Mouse (Mus musculus) kidney, postnatal 10 days (tissue): Measurements from ENCODE around the gene Dgka.
"Not testable (repeated sequence)": the region's sequence is repeated elsewhere in the genome, so short reads cannot be mapped to it uniquely, and the experiment has no call there.

Source experiments
- DNase-seq: peaks from one replicate; pipeline ENCODE4 v3.0.0; 2021; ENCODE audit warnings: mixed read lengths

Gene Dgka

DNA sequence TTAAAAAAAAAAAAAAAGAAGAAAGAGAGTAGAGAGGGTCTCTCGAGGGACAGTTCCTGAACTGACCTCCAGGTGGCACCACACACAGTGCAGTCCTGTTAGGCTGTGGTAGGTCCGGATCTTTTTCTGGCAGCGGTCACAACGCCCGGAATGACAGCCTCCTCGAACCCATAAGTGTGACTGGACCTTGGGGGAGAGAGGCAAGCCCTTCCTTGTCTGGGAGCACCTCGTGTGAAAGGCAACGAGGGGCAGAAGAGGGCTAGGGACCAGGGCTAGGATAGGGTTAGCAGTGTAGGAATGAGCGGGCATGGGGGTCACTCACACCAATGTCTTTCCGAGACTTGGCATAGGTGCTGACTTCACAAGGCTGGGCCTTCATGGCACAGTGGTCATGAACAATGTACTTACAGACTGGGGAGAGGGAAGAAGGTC, 13.6 kb downstream of the Dgka start:
- peak; percentile 90 for DNase-seq

DNA sequence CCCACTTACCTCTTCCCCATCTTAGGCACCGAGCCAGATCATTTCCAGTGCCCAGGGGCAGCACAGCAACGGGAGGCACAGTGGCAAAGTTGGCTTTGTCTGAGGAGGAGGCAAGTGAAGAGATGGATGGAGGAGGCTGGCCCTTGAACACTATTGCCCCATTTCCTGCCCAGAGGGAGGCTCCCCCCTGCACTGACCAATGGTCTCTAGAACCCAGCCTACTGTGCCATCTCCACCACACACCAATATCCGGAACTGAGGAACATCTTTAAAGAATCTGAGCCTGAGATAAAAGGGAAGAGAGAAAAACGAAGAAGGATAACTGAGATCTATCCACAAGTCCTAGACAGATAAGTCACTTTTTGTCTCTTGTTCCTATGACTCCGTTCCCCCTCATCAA, 16.6 kb downstream of the Dgka start:
- no peak for DNase-seq

DNA sequence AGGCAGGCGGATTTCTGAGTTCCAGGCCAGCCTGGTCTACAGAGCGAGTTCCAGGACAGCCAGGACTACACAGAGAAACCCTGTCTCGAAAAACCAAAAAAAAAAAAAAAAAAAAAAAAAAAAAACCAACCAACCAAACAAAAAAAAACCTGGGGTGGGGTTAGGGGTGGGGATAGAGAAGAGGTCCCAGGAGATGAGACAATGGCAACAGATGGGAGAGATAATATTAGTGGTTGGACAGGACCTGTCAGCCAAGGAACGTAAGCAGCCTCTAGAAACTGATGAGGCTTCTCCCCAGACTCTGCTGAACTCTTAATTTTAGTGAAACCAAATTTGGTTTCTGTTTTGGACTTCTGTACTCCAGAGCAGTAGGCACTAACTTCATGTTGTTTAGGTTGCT, 19.2 kb downstream of the Dgka start:
- not testable (repeated sequence) for DNase-seq

DNA sequence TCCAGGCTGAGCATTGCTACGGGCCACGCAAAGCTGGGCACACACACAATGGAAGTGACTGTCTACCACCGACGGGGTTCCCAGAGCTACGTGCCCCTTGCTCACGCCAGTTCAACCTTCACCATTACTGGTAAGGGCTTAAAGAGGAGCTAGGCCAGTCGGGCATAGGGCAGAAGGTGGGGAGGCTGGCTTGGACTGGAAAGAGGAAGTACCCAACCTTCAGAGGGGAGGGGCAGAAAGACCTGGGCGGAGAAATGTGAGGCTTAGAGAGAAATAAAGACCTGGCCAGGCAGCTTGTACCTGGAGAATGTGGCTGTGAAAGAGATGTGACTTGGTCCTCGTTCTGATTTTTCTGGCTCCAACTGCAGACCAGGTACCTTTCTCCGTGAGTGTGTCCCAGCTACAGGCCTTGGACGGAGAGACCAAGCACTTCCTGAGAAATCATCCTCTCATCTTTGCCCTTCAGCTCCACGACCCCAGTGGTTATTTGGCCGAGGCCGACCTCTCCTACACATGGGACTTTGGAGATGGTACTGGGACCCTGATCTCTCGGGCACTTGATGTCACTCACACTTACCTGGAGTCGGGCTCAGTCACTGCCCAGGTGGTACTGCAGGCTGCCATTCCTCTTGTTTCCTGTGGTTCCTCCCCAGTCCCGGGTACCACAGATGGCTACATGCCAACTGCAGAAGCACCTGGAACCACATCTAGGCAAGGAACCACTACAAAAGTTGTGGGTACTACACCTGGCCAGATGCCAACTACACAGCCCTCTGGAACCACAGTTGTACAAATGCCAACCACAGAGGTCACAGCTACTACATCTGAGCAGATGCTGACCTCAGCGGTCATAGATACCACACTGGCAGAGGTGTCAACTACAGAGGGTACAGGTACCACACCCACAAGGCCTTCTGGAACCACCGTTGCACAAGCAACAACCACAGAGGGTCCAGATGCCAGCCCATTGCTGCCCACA, 28.8 kb downstream of the Dgka start:
- DNase-seq: no peak

DNA sequence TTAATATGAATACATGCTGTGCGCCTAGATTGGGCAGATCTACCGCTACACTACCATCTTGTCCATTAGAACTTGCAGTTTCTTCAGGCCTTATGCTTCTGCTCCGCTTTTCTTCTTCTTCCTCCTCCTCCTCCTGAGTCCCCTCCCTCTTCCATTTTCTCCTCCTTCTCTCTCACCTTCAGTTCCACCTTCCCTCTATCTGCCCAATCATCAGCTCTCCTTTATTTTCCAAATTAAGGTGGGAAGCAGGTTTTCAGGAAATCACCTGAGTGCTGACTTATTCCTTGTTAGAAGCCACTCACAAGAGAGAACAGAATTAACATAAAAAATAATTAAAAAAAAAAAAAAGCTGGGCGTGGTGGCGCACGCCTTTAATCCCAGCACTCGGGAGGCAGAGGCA, 33.3 kb downstream of the Dgka start:
- not testable (repeated sequence) for DNase-seq

GRCm38 (mm10) chr10:128705317-128705693, 39.4 kb downstream of the Dgka start:
- DNase-seq: peak; percentile 30

DNA sequence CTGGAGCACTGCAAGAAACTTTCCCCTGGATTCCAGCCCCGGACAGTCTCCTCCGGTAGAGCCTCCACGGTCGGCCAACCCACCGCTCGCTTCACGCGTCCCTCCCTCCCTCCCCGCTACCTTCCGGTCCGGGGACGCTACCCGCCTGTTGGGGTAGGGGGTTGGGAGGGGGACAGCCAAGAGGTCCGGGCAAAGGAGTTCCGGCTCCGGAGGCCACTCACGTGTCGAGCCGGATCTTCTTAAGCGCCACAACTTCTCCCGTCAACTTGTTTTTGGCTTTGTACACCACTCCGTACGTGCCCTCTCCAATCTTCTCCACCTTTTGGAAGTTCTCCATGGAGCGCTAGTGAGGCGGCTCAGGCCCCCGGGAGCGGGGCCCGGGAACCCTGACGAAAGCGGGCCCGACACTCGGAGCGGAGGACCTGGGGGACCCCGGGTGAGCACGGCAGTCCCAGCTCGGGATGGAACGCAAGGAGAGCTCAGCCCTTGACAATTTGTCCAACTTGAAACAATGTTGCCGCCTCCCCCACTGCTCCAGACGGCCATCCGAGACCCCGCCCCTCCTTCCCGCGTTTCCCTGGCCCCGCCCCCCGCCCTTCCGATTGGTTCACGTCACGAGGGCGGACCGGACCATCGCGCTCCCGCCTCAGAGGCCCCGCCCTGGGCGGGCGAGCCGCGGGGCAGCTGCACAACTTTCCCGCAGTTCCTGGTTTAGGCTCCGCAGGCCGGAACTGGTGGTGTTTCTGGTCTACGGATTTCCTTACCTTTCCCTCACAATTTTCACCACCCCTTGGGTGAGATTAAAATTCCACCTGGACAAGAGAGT, 40.0 kb downstream of the Dgka start, which contains the start of gene Cdk2:
Cdk2 (minus strand) TSS at position 541 of the 826 bp plus-strand sequence.
- DNase-seq: peak; percentile 98

DNA sequence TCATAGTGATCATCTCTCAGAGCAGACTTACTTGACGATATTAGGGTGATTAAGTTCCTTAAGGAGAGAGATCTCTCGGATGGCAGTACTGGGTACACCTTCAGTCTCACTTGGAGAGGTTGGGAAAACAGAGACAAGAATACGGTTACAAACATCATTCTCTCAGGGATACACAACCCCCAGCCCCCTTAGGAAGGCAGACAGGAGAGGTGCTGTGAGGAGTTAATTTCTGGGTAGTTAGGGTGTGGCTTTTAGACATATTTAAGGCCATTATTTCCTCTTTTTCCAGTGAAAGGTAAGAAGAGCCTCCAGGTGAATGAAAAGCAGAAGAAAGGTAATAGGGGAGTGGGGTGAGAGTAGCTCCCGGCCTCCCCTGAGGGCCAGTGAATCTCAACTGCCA, 40.8 kb downstream of the Dgka start, which contains the start of gene Pmel:
Pmel (plus strand) TSS at position 301 of the 400 bp plus-strand sequence.
- no peak for DNase-seq

GRCm38 (mm10) chr10:128702328-128703007, 42.2 kb downstream of the Dgka start:
- DNase-seq: no peak

DNA sequence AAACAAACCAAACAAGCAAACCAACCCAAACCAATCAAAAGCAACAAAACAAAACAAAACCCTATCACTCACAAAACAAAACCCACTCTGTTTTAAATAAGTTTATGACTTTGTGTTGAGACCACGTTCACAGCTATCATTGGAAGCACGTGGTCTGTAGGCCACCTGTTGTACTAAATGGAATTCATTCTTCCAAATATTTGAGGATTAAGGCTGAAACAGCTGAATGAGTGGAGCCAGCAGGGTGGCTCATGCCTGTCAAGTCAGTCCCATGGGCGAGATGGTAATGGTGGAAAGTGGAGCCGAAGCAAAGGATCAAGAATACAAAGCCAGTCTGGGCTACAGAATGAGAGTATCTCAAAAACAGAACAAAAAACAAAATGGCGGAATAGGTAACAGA, 43.9 kb downstream of the Dgka start:
- DNase-seq: no peak

GRCm38 (mm10) chr10:128699611-128700010, 45.0 kb downstream of the Dgka start:
- DNase-seq: no peak

DNA sequence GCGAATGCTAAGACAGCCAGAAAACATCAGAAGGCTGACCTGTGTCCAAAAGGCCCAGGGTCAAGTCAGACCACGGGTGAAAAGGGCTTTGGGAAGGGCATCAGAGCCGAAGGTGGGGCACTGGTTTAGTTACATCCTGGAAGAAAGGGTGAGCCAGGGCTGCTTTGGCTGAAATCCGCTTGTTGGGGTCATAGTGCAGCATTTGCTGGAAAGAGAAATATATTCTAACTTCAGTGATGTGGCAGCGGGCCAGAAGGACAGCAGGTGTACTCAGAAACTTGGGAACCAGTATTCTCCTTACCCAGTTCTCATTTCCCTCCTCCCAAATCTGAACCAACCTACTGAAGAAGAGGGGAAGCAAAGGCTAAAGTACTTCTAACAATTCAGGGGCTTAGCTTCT, 45.6 kb downstream of the Dgka start:
- peak; percentile 66 for DNase-seq

DNA sequence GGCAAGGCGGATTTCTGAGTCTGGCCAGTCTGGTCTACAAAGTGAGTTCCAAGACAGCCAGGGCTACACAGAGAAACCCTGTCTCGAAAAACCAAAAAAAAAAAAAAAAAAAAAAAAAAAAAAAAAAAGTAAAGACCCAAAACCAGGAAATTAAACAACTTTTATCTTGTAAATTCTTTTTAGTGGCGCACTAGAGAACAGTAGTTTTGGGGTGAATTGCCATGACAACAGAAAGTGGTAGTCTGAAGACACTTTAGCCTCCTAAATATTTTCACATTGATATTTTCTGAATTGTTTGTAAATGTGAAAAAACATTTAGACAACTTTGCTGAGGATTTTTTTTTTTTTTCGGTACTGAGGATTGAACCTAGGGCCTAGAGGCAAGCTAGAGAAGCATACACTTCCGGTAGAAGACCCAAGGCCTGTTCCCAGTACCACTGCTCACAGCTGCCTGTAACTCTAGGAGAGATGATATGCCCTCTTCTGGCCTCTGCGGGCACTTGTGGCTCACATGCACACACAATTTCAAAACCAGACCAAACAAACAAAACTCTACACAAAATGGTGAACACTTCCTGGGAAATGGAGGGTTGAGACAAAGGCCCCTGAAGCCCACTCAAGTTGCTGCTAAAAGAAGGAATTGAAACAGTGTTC, 47.5 kb downstream of the Dgka start:
- no peak for DNase-seq

DNA sequence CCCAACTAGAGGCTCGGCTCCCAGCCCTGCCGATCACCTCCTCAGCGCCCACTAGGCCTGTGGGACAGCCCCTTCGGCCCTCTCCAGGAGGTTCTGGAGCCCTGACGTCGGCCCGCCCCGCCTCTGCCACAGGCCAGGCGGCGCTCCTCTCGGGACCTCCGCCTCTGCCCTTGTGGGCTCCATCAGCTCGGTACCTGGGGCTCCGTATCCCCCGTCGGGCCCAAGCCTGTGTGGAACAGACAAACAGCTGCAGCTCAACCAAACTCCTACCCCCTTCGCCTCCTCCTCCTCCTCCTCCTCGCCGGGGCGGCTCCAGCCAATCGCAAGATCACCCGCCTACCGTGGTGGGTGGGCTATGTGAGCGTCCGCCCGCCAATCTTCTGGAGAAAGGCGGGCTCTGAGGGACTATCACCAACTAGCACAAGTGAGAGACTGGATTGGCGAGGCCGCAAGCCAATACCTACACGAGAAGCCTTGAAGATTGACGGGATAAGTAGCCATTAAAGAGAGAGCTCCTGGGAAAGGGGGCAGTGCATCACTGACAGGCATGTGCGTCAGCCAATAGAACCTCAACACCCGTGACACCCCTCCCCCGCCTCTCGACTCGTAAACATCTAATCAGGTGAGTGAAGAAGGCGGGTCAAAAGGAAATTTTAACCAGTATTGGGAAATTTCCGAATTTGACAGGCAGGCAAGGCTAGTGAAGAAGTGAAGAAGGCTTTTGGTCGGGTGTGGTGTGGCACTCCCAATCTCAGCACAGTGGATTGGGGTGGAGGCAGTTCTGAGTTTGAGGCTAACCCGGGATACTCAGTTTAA, 48.5 kb downstream of the Dgka start, which contains the start of gene Rab5b:
Rab5b (minus strand) TSS at position 273 of the 816 bp plus-strand sequence.
- peak; percentile 98 for DNase-seq

DNA sequence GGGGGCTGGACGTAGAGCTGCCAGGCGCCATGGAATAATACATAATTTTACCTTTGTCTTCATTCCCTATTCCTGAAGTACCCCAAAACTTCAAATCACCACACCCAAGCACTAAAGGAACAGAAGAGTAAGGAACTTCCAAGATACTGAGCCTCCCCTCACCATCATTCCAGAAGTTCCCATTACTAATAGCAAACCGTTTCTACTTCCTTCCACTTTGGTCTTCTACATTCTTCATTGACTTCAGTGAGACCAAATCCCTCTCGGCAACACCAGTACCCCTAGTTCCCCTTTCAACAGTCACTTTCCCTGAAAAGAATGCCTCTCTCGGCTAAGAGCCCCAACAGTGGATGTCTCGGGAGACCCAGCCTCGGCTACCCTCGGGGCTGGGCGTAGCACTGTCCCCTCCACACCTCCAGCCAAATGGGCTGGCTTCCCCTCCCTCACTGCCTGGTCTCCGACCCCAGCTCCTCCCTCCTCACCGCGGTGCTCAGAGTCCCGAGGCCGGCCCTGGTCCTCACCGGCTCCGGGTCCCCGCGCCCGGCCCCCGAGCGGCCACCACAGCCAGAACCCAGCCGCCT, 49.2 kb downstream of the Dgka start:
- no peak for DNase-seq

DNA sequence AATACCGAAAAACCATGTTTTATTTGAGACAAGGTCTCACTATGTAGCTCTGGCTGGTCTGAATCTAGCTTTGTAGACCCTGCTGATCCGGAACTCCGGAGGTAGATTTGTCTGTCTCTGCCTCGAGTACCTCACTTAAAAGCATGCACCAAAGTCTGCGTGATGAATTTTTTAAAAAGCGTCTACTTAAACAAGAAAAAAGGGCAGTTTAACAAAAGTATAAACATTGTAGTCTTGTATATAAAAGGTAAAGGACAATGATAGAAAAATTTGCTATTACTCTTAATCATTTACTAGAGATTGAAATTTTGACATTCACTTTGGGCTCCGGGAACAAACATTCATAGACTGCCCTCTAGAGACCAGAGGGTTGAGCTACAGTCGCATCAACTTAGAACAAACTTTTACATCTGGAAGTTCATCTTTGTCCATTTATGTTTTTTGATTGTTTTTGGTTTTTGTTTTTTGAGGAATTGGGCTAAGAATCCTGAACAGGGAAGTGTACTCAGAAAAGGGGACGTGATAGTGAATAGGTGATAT, 70.1 kb downstream of the Dgka start:
- DNase-seq: peak; percentile 50

GRCm38 (mm10) chr10:128673763-128674468, 70.7 kb downstream of the Dgka start, which contains the start of gene Suox:
TSS of gene Suox (minus strand) at chr10:128674073.
- DNase-seq: peak; percentile 93

DNA sequence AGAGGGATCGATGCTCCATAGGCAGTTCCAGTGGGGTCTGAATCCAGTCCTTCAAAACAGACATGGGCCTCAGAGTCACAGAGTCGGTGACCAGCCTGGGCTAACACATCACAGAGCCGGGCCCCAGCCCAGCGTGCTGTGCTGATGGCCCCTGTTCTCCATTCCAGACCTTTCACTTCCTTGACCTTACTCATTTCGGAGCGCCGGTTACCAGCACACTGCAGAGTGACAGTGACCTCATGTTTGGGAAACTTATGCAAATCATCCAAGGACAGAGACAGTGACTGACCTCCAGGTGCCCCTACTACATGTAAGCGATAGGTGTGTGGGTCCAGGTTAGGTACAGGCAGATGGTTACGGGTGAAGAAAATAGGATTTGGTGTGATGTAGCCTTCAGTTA, 73.5 kb downstream of the Dgka start:
- no peak for DNase-seq
